Comparison of ENCODE assay signal across 8 mouse cellular contexts in genomic region chr2:152226248-152227050, GRCm38 (mm10). TPM values are rescaled to one million over a fixed set of nuclear protein-coding genes. Genes with fewer than 3 reads are reported as not detected.
A peak's percentile ranks its signal among the peaks of the same experiment; 100 is the strongest.
DNase-seq lines count a peak whose midpoint lies in the region; ATAC-seq and TF ChIP-seq lines count a peak whose summit lies in the region.

Gene Csnk2a1 (plus strand): TSS chr2:152226839.

- under 1% methylated on average over 58 of the region's 58 CpGs for WGBS in embryonic facial prominence, embryonic 13.5 days
- under 1% methylated on average over 58 of the region's 58 CpGs for WGBS in heart, adult 2 months
- WGBS in limb, embryonic 13.5 days, result under 1% methylated on average over 57 of the region's 58 CpGs
- WGBS in midbrain, embryonic 16.5 days, result under 1% methylated on average over 50 of the region's 58 CpGs

- H3K79me2 ChIP-seq in heart, adult 2 months (replicated peaks; ENCODE audit: control insufficient read depth, insufficient read depth, low read length), result peaks cover 5% of the 10 kb centered on the region; the same call in 1 of the 2 replicates

- TF ChIP-seq EP300 in heart, adult 2 months (IDR thresholded peaks at IDR 0.05; ENCODE audit: insufficient read depth, low read depth, low read length), result peak; percentile 12; the same call in 1 of the 2 replicates

- no peaks in the 10 kb centered on the region for H3K9me3 ChIP-seq in embryonic facial prominence, embryonic 13.5 days
- H3K9me3 ChIP-seq in limb, embryonic 13.5 days, result no peaks in the 10 kb centered on the region
- H3K9me3 ChIP-seq in midbrain, embryonic 16.5 days (replicated peaks; ENCODE audit: control insufficient read depth, low read length, poor library complexity, severe bottlenecking), result no peaks in the 10 kb centered on the region

- H3K9ac ChIP-seq in embryonic facial prominence, embryonic 13.5 days, result peak within 1 kb of the TSS; percentile 97
- peak within 1 kb of the TSS; percentile 99 for H3K9ac ChIP-seq in heart, adult 2 months (ENCODE audit: low read depth, low read length)
- peak within 1 kb of the TSS; percentile 95 for H3K9ac ChIP-seq in limb, embryonic 13.5 days
- H3K9ac ChIP-seq in midbrain, embryonic 16.5 days (ENCODE audit: low read depth, low read length), result peak within 1 kb of the TSS; percentile 98

- TF ChIP-seq CTCF in heart, adult 2 months (IDR thresholded peaks at IDR 0.05), result no peak

- H3K27me3 ChIP-seq in embryonic facial prominence, embryonic 13.5 days, result no peaks in the 10 kb centered on the region
- no peaks in the 10 kb centered on the region for H3K27me3 ChIP-seq in heart, adult 2 months (ENCODE audit: control insufficient read depth, insufficient read depth, low read length)
- H3K27me3 ChIP-seq in limb, embryonic 13.5 days, result no peaks in the 10 kb centered on the region
- no peaks in the 10 kb centered on the region for H3K27me3 ChIP-seq in midbrain, embryonic 16.5 days (ENCODE audit: control insufficient read depth, insufficient read depth, low read depth, low read length)

- peak within 1 kb of the TSS; percentile 90 for H3K4me3 ChIP-seq in embryonic facial prominence, embryonic 13.5 days
- H3K4me3 ChIP-seq in heart, adult 2 months, result peak within 1 kb of the TSS; percentile 90
- H3K4me3 ChIP-seq in limb, embryonic 13.5 days, result peak within 1 kb of the TSS; percentile 91
- peak within 1 kb of the TSS; percentile 98 for H3K4me3 ChIP-seq in midbrain, embryonic 16.5 days (ENCODE audit: low read depth, low read length)

- intact Hi-C loops in heart, adult 2 months (cut with DNase I), result loop anchor here (2.0 to 5.0 kb wide), 2 partner anchors 106 to 141 kb away; partner anchors contain the start of gene Rbck1

- H3K27ac ChIP-seq in embryonic facial prominence, embryonic 13.5 days, result peak within 1 kb of the TSS; percentile 99
- H3K27ac ChIP-seq in heart, adult 2 months, result peak within 1 kb of the TSS; percentile 100
- peak within 1 kb of the TSS; percentile 99 for H3K27ac ChIP-seq in limb, embryonic 13.5 days
- H3K27ac ChIP-seq in midbrain, embryonic 16.5 days (ENCODE audit: low read length), result peak within 1 kb of the TSS; percentile 97

- peak; percentile 96 for ATAC-seq in embryonic facial prominence, embryonic 13.5 days (ENCODE audit: insufficient number of reproducible peaks, insufficient read depth, low FRiP score, low TSS enrichment, low read depth)
- peak; percentile 96 for ATAC-seq in limb, embryonic 13.5 days (ENCODE audit: low FRiP score, low read depth)
- ATAC-seq in midbrain, embryonic 16.5 days, result peak; percentile 97

- H3K36me3 ChIP-seq in embryonic facial prominence, embryonic 13.5 days, result 0 out of 2 replicates have a peak, but pooled peaks cover 2% of the 10 kb centered on the region
- peaks cover 8% of the 10 kb centered on the region for H3K36me3 ChIP-seq in heart, adult 2 months (ENCODE audit: control insufficient read depth, insufficient read depth, low read length)
- peaks cover 10% of the 10 kb centered on the region; the same call in 1 of the 2 replicates for H3K36me3 ChIP-seq in limb, embryonic 13.5 days
- H3K36me3 ChIP-seq in midbrain, embryonic 16.5 days (ENCODE audit: control insufficient read depth, insufficient read depth, low read length), result no peaks in the 10 kb centered on the region

- peak; percentile 93 for DNase-seq in 3134 (ENCODE audit: extremely low read depth, insufficient read length, low spot score)
- DNase-seq in adrenal gland, postnatal 36 days, result peak; percentile 93 to 96
- DNase-seq in heart, adult 2 months, result peak; percentile 96
- DNase-seq in kidney, adult 8-10 months, result peak; percentile 93
- DNase-seq in spleen, postnatal 10 days (ENCODE audit: low spot score in 2 of 2), result peak; percentile 85 to 92

- peaks cover 18% of the 10 kb centered on the region for H3K4me1 ChIP-seq in embryonic facial prominence, embryonic 13.5 days
- H3K4me1 ChIP-seq in heart, adult 2 months (ENCODE audit: control insufficient read depth, insufficient read depth, low read length), result peaks cover 3% of the 10 kb centered on the region
- H3K4me1 ChIP-seq in limb, embryonic 13.5 days, result peaks cover 22% of the 10 kb centered on the region
- peaks cover 20% of the 10 kb centered on the region for H3K4me1 ChIP-seq in midbrain, embryonic 16.5 days (ENCODE audit: control insufficient read depth, insufficient read depth, low read length)

- TF ChIP-seq POLR2A in heart, adult 2 months (IDR thresholded peaks at IDR 0.05; ENCODE audit: insufficient read depth, low read depth, low read length), result peak; percentile 87; the same call in 1 of the 2 replicates

- peak within 1 kb of the TSS; percentile 74 for H3K4me2 ChIP-seq in embryonic facial prominence, embryonic 13.5 days
- peak within 1 kb of the TSS; percentile 80 for H3K4me2 ChIP-seq in limb, embryonic 13.5 days (replicated peaks)
- peak within 1 kb of the TSS; percentile 81 for H3K4me2 ChIP-seq in midbrain, embryonic 16.5 days (ENCODE audit: low read length)

RNA-seq across cellular contexts. Expression of gene Csnk2a1, which starts in this region (rescaled TPM):
- total RNA-seq in adrenal gland, postnatal 36 days (2021), result 100 to 1,000 TPM in 1 of 2 experiments, 10 to 100 TPM in 1; 97.8 to 105 TPM
- 102 and 108 TPM in 2 replicates for polyA plus RNA-seq in embryonic facial prominence, embryonic 13.5 days (2015; fragmentation: Nextera tagmentation; extraction: Ambion mirVana)
- total RNA-seq in heart, adult 2 months (2021), result 10 to 100 TPM; 89.0 to 94.1 TPM
- polyA plus RNA-seq in heart, adult 2 months (2012; rRNA removed), result 40.7 and 74.9 TPM in 2 replicates
- polyA plus RNA-seq in limb, embryonic 13.5 days (2015; fragmentation: Nextera tagmentation; extraction: Ambion mirVana), result 99.4 and 109 TPM in 2 replicates
- 107 and 116 TPM in 2 replicates for polyA plus RNA-seq in midbrain, embryonic 16.5 days (2015; fragmentation: Nextera tagmentation; extraction: Ambion mirVana)

Comparison
In these comparisons a context has a peak if more than half of its experiments do, and no peak if none do; other contexts are left out.
1. Peak in every context shown above with its lines: DNase-seq, ATAC-seq, H3K4me3 ChIP-seq and H3K27ac ChIP-seq.